Mouse (Mus musculus) NIH3T3 (cell line): ENCODE data around the gene Ddi2.
A peak's percentile ranks its signal among the peaks of the same experiment; 100 is the strongest.

ENCODE experiments used
- DNase-seq: peaks from one replicate; pipeline ENCODE4 v3.0.0-alpha.2; 2012; ENCODE audit warnings: low read depth

The Ddi2 gene

DNA sequence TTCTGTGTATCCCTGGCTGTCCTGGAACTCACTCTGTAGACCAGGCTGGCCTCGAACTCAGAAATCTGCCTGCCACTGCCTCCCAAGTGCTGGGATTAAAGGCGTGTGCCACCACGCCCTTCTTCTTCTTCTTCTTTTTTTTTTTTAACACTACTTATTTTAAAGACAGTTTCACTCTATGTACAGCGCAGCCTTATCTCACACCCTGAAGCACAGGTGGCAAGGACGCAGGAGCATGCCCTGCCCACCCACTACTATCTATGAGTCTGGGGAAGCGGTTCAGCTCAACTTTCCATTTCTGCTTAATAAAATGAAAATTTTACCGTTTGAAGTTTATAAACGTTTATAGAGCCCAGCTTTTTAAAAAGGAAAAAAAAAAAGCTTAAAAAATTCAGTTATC, 34.7 kb downstream of the Ddi2 start:
- DNase-seq, result no peak

DNA sequence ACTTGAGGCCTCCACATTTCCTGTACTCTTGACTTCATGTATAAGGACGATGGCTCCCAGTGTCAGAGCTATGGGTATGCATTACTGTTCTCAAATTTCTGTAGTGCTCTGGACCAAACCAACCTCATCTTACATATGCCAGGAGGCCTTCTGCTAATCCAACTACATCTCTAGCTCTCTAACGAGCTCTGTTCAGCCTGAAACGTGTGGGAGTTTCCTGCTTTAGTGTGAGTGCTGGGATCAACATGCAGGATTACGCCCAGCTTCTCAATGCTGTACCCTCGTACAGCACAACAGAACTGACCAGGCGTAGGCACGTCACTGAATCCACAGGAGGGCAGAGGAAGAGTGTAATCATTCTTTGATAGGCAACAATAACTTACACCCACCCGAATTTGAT, 36.7 kb downstream of the Ddi2 start:
- DNase-seq, result no peak

DNA sequence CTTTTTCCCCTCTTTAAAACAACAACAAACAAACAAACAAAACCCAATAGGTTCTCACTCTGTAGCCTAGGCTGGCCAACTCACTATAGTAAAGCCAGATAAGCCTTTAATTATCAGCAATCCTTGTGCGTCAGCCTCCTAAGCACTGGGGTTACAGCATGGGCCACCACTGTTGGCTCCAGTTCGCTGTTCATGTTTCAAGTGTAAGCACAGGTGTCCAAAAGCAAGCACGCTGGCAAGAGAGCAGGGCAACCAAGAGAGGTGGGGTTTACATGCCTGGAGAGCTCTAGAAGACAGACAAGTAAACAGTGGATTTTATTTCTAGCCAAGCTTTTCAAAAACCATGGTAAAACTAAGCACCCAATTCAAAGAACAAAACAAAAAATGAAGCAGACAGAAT, 37.1 kb downstream of the Ddi2 start:
- no peak for DNase-seq

DNA sequence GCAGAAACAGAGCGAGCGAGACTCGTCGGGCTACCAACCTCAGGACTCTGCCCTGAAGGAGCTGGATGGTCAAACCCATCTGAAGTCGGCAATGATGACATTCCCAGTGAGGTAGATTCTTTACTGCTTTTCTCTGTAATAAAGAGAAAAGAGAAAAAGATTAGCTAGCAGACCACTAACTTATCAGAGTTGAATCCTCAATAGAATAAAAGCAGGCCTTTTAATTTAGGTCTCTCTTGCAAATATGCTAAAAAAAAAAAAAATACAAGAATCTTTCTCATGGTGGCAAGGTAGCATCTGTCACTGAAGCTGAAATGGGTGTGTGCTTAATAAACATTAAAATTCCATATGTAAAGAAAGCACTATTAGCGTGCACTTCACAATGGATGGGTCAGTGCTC, 37.7 kb downstream of the Ddi2 start, which contains the start of gene Rsc1a1:
Gene Rsc1a1 (minus strand): TSS at position 101 of the 400 bp plus-strand sequence.
- no peak for DNase-seq

DNA sequence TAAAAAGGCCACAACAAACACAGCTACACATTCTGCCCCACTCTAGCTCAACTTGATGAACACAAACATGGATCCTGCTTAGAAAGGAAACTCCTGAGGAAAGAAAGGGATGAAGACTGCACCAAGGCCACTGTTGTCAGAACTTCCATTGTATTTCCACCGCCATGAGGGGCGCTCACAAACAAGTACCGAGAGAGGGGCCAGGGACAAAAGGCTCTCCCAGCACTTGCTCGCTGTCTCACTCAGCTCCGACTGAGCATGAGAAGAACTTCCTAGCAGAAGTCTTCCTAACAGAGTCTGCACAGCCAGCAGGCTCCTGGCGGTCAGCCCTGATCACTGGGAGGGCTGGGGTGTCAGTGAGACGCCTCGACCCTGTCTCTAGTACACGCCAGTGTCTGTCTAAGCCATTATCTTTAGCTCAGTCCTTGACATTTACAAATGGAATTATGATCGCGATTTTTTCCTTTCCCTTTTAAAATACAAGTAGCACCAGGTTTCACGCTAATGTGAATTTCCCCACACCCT, 40.5 kb downstream of the Ddi2 start:
- DNase-seq, result no peak

DNA sequence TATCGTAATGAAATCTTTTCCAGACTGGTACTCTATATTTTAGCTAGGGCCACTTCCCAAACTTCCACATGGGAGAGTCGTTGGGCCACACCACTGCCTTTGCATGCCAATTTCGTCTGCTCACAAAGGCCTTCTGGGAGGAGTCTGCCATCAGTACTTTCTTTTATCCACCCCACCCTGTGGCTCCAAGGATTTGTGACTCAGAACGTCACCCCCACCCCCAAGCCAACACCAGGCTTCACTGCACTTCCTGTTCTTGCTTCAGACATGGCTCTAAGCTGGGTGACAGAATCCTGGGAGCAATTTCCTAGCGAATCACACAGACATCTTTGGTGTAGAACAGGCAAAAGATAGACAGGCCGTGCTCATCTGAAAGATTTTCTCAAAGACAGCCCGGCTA, 41.5 kb downstream of the Ddi2 start:
- DNase-seq, result peak; percentile 60

DNA sequence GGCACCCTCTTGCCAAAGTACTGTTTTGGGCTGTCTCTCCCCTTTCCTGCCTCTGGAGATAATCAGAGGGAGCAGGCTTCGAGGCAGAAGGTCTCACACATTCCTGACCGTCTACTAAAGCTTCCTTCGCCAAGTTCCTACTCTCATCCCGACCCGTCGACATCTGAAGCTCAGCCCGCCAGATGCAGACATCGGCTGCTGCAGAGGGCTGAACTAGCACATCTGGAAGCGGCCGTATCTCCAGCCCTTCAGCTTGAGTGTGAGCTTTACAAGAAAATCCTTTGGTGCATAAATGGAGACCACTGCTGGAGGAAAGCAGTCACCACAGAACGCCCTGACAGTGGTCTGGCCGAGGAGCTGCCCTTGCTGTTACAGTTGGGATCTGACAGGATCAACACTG, 42.3 kb downstream of the Ddi2 start:
- DNase-seq, result peak; percentile 15

DNA sequence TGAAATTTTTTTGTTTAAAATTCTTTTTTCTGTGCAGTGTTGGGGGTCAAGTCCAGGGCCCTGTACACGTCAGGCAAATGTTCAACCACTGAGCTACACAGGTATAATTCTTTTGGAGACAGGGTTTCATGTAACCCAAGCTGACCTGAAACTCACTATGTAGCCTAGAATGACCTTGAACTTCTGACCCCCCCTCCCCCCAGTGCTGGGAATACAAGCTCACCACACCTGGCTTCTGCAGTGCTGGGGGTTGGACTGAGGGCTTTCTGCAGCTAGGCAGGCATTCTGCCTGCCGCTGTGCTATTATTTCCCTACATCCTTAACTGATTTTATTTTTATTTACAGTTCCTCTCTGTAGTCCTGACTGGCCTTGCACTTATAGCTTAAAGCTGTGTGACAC, 44.2 kb downstream of the Ddi2 start:
- no peak for DNase-seq

DNA sequence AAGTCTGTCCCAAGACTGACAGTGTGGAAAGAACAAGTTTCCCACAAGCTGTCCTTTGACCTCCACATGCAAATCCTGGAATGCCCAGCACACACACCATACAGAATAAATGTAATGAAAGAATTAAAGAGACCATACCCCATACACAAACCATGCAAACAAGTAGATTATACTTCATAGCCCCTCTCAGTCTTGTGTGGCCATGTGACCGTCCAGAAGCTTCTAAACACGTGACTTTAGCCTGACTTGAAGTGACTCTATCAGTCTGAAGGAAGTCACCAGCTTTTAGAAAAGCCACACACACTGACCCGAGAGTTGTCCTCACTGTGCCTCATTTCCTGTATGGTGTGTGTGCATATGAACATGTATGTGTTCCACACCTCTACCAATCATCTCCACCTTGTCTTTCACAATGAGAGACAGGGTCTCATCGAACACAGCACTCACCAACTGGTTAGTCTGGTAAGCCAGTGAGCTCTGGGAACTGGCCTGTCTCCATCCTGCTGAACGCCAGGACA, 46.7 kb downstream of the Ddi2 start:
- DNase-seq, result no peak

DNA sequence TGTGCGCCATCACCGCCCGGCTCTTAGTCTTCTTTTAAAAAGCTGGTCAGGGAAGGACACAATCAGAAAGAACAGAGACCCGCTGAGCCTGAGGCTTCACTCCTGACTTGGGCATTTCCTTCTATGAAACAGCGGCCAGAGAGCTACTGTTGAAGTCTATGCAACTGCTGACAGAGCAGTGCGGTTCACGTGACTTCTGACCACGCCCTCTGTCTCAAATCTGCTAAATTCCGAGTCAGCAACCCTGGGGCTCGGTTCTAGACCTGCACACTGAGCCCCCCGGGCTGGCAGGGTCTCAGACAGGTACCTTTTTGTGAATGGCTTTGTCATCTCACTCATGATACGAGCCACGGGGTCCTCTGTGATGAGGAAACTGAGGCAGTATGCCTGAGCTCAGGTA, 50.9 kb downstream of the Ddi2 start:
- no peak for DNase-seq

DNA sequence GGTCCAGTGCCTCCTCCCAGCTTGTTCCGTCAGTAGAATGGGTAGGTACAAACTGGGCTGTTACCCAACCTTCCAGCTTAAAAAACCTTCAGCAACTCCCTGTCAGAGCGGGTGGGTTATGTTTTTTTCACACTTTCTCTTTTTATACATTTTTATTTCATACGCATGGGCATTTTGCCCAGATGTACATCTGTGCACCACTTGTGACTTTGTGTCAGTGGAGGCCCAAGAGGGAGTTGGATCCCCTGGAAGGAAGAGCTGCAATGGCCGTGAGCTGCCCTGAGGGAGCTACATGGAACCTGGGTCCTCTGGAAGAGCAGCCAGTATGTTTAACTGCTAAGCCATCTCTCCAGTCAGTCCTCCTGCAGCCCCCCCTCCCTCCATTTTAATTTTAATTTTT, 51.8 kb downstream of the Ddi2 start:
- peak; percentile 66 for DNase-seq

DNA sequence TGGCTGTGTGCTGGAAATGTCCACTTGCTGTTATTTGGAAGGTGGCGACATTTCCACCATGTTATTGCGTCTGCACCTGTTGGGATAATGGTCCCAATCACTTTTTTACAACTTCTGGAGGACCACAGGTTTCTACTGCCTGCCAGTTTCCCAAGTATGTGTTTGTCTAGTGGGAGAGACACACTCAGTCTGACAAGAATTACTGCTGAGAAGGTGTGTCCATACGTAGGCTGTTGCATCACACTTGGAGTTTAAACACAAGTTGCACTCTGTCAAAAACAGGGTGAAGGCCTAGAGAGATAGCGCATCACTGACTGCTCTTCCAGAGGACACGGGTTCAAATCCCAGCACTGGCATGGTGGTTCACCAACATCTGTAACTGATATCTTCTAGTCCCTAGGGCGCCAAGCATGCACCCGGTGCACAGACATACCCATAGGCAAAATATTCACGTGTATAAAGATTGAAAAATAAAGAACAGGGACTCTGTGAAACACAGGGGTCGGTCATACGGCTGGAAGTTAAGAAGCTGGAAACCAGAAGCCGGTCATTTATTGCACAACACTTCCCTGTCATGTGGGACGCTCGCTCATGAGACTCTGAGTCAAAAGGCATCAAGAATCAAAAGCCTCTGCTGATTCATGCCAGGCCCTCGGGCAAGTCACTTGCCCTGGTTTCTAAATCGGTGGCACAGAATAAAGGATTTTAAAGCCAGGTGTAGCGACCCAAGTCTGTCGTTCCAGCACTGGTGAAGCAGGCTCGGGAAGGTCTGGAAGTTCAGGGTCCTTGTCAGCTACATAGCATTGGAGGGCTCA, 53.1 kb downstream of the Ddi2 start:
- DNase-seq, result peak; percentile 88

DNA sequence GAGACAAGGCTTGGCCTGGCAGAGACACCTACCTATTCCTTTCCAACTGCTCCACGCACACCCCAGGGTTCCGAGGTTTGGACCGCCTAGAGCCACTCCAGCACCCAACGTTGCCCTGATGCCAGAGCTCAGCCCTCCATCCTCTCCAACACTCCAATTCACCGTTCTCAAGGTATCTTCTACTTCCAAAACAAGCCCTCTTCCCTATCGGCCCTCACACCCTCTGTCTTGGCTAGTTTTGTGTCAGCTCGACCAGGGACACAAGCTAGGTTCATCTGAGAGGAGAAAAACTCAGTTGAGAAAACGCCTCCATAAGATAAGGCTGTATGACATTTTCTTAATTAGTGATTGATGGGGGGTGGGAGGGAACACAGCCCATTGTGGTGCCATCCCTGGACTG, 58.4 kb downstream of the Ddi2 start, which contains the start of gene Plekhm2:
Gene Plekhm2 (minus strand): TSS at position 101 of the 400 bp plus-strand sequence.
- DNase-seq, result no peak

DNA sequence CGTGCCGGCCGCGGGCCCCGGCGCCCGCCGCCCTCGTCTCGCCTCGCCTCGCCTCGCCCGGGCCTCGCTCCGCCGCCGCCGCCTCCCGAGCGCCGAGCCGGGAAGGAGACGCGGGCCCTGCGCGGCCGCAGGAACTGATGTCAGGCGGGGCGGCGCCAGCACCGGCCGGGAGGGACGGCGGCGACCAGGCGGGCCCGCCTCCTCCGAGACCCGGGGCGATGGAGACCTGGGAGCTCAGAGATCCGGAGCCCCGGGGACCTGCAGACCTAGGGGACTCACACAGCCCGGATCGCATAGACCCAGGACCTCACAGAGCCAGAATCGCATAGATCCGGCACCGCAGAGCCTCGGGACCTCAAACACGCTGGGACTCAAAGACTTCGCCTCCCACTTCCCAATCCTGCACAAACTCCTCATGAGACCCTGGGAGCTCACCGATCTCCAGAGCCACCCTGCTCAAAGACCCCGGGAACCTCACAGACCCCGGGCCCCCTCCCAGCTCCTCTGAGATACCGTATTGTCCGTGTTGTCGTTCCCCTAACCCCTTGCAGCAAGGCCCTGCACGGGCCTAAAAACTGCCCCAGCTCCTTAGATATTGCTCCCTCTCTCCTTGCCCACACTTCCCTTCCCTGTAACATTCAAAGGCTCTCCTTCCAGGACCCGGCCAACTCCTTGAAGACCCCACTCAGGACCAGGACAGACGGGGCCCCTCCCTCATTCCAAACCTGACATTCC, 59.0 kb downstream of the Ddi2 start:
- peak; percentile 81 for DNase-seq

DNA sequence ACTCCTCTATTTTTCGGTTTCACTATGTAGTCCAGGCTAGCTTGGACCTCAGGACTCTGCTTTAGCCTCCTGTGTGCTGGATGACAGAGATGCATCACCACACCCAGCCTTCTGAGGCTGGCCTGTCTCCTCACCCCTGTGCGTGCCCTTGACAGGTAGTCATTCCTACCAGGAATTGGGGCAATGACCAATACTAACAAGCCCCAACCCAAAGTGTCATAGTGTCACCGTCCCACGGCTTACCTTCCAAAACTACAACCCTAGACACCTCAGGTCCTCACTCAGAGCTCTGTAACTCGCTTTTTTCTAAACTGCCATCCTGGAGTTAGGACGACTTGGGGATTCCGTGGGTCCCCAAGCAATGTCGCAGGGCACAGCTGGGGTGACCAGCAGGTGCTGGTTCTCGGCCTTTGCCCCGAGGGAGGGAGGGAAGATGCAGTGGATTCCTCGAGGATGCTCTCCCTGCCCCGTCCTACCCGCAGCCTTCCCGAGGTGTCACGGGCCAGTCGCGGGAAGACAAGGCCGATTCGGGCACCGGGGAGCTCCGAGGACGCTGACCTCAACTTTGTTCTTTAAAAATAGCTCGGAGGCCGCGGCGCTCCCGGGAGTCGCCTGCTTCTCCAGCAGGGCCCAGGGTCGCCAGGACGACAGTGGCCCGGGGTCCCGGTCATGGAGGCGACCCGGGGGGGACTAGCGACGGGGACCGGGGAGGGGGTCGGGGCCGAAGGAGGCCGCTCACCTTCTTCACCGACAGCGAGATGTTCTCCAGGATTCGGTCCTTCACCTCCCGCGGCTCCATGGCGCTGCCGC, 59.9 kb downstream of the Ddi2 start:
- peak; percentile 33 for DNase-seq

DNA sequence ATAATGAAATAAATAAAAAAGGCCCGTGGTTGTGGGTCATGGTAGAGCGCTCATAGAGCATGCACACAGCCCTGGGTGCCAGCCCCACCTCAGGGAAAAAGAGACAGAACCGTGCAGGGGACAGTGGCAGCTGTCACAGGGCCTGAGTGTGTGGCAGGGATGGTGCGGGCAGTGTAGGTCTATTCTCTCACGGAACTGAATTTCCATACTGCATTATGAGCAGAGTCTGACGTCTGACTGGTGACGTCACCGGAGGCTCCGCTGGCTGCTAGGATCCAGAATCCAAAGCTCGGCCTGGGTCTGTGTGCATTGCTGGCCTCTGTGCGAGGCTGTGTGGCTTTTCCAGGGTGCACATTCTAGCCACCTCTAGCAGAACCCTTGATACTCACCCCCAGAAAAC, 62.3 kb downstream of the Ddi2 start:
- no peak for DNase-seq

DNA sequence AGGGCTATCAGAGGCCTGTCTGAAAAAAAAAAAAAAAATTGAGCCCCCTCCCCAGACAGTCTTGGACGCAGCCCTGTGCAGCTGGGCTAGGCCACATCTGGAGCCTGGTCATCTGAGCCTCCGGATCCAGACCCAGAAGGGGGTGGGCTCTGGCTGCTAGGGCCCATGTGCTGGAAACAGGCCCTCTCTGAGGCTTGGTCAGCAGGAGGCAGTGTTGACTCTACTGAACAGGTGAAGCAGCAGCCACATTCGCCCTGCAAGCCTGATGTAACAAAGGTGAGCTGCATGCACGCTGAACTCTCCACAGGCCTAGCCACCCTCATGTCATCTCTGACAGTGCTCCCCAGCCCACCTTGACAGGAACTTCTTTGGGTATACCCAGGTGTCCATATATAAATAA, 63.5 kb downstream of the Ddi2 start:
- peak; percentile 44 for DNase-seq

DNA sequence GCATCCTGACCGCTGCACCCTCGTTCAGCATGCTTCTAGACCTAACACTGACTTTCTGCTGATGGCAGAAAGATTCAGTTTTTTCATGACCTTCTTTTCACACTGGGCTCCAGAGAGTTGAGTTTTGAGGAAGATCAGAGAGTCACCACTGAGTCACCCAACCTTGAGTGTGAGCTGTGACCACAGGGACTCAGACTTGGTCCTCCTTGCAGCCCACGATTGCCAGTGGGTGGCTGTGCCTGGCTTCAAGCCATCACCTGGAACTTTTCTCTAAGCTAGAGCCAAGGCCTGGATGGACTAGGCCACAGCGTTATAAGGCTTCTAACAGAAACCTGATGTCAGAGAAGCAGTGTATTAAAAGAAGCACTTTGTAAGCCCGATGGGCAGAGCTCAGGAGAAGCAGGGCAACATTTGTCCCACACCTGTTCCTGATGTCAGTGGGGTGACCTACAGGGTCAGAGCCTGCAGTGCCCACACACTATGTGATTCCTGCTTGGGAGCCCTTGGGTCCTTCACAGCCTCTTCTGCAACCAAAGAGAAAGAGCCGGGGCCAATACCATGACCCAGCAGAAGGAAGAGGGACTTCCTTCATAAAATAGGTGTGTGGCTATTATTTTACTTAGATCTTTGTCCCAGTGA, 64.3 kb downstream of the Ddi2 start:
- DNase-seq, result peak; percentile 25

DNA sequence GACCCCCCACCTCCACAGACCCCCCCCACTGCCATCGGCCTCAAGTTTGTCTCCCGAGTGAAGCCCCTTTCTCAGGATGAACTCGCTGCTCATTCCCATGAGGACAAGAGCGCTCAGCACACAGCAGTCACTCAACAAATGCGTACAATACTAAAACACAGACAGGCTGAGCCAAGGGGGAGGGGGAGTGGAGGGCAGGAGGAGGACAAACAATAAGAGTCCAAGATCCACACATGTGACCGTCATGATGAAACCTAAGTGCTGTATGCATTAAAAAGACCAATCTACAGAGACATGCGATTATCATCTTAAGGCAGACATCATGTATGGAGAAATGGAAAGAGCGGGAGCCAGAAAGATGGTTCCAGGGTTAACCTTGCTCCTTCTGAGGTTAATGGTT, 66.3 kb downstream of the Ddi2 start:
- DNase-seq, result no peak

DNA sequence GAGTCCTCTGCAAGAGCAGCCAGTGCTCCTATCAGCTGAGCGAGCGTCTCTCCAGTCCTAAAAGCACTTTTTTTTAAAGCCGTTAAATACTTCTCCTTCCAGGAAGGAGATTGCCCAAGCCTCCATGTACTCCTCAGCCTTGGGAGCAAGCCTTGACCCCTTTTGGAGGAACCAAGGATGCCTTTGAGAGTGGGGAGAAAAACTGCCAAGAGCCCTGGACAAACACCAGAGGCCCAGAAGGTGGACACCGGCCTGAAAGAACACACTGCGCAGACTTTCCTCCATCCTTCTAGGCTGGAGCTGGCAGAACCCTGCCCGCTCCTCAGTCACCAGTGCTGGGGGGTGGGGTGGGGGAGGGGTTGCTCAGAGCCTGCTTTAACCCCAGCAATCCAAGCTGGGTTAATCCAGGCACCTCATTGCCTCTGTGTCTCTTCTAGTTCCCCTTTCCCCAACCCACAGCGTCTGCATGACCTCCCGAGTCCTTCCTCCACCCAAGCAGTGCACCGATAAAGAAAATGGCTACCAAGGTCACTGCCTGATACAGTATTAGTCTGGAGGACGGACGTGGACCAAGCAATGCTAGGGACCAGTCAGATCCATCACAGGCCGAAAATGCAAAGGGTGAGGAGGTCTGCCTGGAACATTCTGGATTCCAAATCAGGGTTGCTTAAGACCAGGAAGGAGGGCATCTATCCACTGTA, 67.2 kb downstream of the Ddi2 start:
- no peak for DNase-seq

DNA sequence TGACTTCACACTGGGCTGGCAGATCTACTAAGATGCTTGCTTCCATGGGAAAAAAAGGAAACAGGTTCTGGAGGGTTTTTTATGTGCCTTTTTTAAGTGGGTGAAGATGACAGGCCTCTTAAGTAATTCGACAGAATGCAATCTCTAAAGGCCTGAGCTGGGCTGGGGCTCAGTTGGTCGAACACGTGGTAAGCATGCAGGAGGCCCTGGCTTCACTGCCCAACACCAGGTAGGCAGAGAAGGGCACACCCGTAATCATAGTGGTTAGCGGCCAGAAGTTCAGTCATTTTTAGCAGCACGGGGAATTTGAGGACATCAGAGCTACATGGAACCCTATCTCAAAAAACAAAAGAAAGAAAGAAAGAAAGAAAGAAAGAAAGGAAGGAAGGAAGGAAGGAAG, 68.7 kb downstream of the Ddi2 start:
- DNase-seq, result no peak
